Mouse (Mus musculus) megakaryocyte, embryonic 14.5 days (primary cell): ENCODE data around the gene Wbp2. TPM values are rescaled to one million over a fixed set of nuclear protein-coding genes. Genes with fewer than 3 reads are reported as not detected.
A peak's percentile ranks its signal among the peaks of the same experiment; 100 is the strongest.

ENCODE experiments used
- H3K27me3 ChIP-seq: replicated peaks from 2 replicates; pipeline ENCODE3; 2012; ENCODE audit warnings: inconsistent platforms
- H3K36me3 ChIP-seq: replicated peaks from 2 replicates; pipeline ENCODE3; 2012; ENCODE audit warnings: low read length, inconsistent platforms, mixed read lengths
- H3K4me1 ChIP-seq: 2 replicates; pipeline ENCODE4 v1.6.1; 2012; ENCODE audit warnings: inconsistent platforms
- H3K4me3 ChIP-seq: replicated peaks from 2 replicates; pipeline ENCODE3; 2012; ENCODE audit warnings: moderate library complexity, mild to moderate bottlenecking, inconsistent platforms
- H3K9me3 ChIP-seq: 2 replicates; pipeline ENCODE4 v1.6.1; 2012; ENCODE audit warnings: inconsistent platforms
- FLI1 ChIP-seq: IDR thresholded peaks from 2 replicates; pipeline ENCODE4 v1.6.1; 2012; ENCODE audit warnings: low read length, inconsistent platforms, mixed read lengths
- GATA1 ChIP-seq: IDR thresholded peaks from 3 replicates; pipeline ENCODE4 v1.6.1; 2012; ENCODE audit warnings: mixed read lengths, low read length, inconsistent platforms, borderline replicate concordance
- polyA plus RNA-seq: library from polyadenylated mRNA; stranded (reverse); fragments of >175 nt; gene quantifications from 2 replicates; pipeline ENCODE4 v1.2.3, GENCODE M21; 2012; ENCODE audit warnings: low replicate concordance; ENCODE audit not compliant: insufficient read depth

The Wbp2 gene
- polyA plus RNA-seq, 1 experiment = 842 TPM

DNA sequence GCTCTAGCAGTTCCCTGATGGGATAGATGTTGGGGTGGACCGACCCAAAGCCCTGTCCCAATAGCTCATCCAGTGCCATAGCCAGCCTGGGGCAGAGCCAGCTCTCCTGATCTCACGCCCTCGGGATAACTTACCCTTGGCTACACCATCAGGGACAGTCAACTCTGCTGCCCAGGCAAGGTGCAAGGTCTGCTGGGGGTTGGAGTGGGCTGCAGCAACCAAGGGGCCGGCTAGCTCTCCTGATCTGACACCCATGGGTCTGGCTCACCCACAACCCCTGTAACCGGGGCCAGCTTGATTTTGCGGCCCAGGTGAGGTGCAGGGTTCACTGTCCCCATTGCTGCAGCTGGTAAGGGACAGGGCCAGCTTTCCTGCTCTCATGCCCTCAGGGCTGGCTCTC is 4.8 kb upstream of the Wbp2 start:
- H3K36me3 ChIP-seq = peaks cover 11% of the 10 kb centered on the region
- H3K27me3 ChIP-seq = no peaks in the 10 kb centered on the region
- H3K4me1 ChIP-seq = peaks cover 76% of the 10 kb centered on the region
- TF ChIP-seq GATA1 = no peak
- TF ChIP-seq FLI1 = no peak
- H3K9me3 ChIP-seq = peaks cover under 1% of the 10 kb centered on the region; the same call in 1 of the 2 replicates
- H3K4me3 ChIP-seq = peak overlapping the region; percentile 2

DNA sequence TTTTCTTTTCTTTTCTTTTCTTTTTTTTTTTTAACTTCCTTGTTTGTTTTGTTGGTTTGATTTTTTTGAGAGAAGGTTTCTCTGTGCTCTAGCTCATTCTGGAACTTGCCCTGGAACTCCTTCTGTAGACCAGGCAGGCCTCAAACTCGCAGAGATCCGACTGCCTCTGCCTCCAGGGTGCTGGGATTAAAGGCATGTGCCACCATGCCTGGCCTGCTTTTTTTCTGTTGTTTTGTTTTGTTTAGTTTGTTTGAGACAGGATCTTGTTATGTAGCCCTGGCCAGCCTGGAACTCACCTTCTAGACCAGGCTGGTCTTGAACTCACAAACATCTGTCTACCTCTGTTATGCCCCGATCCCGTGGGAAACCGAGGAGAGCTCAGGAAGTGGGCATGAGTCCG is 2.8 kb upstream of the Wbp2 start:
- H3K4me3 ChIP-seq = no peak overlapping the region
- H3K9me3 ChIP-seq = no peaks in the 10 kb centered on the region
- peaks cover 25% of the 10 kb centered on the region for H3K36me3 ChIP-seq
- peaks cover 77% of the 10 kb centered on the region for H3K4me1 ChIP-seq
- TF ChIP-seq GATA1 (no peak), FLI1 (no peak)
- H3K27me3 ChIP-seq = no peaks in the 10 kb centered on the region

DNA sequence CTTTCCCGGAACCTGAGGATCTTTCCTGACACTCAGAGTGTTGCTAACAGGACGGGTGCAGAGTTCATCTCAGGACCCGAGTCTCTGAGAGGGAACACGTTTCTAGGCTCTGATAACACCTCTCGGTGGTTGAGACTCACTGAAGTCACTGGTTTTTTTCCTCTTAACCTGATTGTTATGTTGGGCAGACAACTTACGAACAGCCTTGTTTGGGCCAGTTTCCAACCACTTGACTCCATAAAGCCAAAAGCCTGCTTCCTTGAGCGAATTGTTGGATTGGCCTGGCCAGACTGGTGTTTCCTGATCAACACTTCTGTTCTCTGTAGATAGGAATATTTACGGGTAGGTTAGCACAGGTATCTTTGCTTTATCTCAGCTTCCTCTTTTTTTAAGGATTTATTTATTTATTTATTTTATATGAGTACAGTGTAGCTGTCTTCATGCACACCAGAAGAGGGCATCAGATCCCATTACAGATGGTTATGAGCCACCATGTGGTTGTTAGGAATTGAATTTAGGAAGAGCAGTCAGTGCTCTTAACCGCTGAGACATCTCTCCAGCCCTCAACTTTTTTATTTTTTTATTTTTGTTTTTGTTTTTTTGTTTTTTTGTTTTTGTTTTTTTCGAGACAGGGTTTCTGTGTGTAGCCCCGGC is 2.1 kb upstream of the Wbp2 start:
- no peaks in the 10 kb centered on the region for H3K9me3 ChIP-seq
- peaks cover 78% of the 10 kb centered on the region for H3K4me1 ChIP-seq
- peak overlapping the region; percentile 80 for H3K4me3 ChIP-seq
- H3K27me3 ChIP-seq = no peaks in the 10 kb centered on the region
- no peak for TF ChIP-seq GATA1
- TF ChIP-seq FLI1 = no peak
- peaks cover 32% of the 10 kb centered on the region for H3K36me3 ChIP-seq

DNA sequence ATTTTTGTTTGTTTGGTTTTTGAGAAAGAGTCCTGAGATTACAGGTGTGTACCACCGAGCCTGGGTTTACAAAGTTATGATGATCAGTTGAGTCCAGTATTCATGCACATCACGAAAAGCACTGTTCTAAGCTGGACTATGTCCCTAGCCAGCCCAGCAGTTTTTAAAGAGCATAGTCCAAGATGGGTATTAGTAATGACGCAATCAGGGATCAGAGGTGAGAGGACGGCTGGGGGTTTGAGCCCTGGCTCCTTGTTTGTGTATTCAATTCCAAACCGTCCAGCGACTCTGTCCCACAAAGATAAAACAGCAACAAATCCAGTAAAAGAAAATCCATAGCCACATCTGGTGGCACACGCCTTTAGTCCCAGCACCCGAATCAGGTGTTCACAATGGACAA is 1.4 kb upstream of the Wbp2 start:
- Histone ChIP-seq H3K9me3 (no peaks in the 10 kb centered on the region), H3K4me1 (peaks cover 78% of the 10 kb centered on the region), H3K4me3 (peak overlapping the region; percentile 96), H3K27me3 (no peaks in the 10 kb centered on the region), H3K36me3 (peaks cover 39% of the 10 kb centered on the region)
- TF ChIP-seq GATA1 (no peak), FLI1 (no peak)

DNA sequence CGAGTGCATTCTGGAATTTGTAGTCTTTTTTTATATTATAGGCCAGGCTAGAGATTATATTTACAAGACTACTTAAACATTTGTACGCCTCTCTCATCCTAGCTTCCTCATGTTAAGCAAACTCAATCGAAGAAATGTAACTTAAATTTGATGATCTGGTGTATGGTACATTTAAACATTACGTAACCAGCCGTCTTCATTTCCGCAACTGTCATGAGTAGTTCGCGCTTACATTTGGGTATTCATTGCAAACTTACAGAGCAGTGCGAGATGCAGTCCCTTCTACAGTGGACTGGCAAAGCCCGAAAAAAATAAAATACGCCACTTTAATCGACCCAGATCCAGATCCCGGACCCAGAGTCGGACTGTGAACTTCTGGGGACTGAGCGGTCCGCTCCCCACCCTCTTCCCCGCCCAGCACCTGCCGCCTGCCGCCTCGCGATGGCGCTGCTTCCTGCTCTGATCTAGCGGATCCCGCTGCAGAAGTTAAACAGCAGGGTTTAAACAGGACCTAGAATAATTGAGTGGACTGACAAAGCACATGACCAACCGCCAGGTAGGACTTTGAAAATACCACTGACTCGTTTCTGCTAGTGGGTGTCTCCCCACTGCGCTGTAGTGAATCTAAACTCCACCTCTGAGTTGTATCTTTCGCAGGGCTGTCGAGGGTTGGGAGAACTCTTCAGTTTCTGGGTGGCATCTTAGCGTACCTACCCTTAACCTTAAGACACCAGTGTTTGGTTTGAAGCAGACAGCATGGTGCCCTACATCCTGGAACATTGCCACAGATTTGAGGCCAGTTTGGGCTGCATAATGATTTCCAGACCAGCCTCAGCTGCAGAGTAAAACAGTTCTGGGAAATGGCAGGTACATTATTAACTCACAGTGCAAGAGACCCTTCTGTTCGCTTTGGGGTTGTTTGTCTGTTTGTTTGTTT is 667 bp upstream of the Wbp2 start:
- Histone ChIP-seq H3K27me3 (no peaks in the 10 kb centered on the region), H3K4me1 (peaks cover 76% of the 10 kb centered on the region), H3K4me3 (peak overlapping the region; percentile 96), H3K36me3 (peaks cover 45% of the 10 kb centered on the region), H3K9me3 (no peaks in the 10 kb centered on the region)
- TF ChIP-seq FLI1 (no peak), GATA1 (no peak)

DNA sequence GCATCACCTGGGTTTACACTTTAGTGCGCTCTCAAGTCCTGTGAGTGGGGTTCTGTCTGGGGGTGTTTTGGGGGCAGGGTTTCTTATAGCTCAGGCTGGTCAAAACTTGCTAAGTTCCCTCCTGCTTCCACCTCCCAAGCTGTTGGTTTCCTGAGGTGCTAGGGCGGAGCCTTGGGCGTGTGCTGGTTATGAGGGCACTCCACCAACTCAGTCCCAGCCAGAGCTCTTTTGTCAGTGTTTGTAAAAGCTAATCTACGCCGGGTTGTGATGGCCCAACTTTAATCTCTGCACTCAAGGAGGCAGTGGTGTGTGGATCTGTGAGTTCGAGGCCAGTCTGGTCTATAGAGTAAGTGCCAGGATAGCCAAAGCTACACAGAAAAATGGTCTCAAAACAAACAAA is 2.6 kb downstream of the Wbp2 start:
- Histone ChIP-seq H3K27me3 (no peaks in the 10 kb centered on the region), H3K4me1 (peaks cover 83% of the 10 kb centered on the region), H3K9me3 (no peaks in the 10 kb centered on the region), H3K36me3 (peaks cover 68% of the 10 kb centered on the region), H3K4me3 (peak overlapping the region; percentile 21)
- no peak for TF ChIP-seq FLI1
- TF ChIP-seq GATA1 = no peak

DNA sequence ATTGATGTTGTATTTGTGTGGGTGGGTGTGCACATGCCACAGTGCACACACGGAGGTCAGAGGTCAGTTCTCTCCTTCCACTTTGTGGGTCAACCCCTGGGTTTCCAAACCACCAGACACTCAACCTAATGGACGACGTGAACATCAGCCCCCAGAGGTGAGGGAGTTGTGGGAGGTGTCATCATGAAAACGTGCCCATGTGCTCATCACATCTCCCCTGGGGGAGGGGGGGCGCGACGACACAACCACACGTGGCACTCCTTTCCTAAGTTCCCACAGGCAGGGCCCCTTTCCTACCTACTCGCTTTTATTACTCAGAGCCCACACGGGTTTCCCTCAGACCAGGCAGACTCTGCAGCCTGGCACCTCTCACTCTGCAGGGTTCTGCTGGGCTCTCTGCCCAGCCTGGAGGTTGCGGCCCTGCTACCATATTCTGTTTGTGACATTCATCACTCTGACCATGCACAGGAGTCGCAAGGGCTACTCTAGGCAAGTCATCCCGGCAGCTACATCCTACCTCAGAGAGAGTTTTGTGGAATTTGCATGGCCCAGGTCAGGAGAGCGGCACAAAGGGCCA is 3.6 kb downstream of the Wbp2 start:
- no peak for TF ChIP-seq FLI1
- TF ChIP-seq GATA1 = no peak
- Histone ChIP-seq H3K27me3 (no peaks in the 10 kb centered on the region), H3K36me3 (peaks cover 76% of the 10 kb centered on the region), H3K4me3 (no peak overlapping the region), H3K4me1 (peaks cover 84% of the 10 kb centered on the region), H3K9me3 (no peaks in the 10 kb centered on the region)

DNA sequence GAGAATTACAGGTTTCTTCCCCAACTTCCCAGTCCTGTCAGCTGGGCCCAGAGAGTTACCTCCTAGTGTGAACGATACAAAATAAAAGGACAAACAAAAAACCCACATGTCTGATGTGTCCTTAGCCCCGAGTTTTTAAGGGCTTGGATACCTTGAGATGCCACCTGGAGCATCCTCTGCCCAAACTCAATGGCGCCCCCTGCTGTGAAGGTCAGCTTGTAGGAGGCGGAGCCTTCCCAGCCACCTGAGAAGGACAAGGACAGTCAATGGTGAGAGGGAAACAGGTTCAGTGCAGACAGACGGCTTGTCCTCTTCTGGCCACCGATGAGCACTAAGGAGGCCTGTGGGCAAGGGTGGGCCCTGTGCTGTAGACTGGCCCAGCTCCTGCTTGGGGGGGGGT is 5.7 kb downstream of the Wbp2 start:
- TF ChIP-seq GATA1 (no peak), FLI1 (no peak)
- Histone ChIP-seq H3K27me3 (no peaks in the 10 kb centered on the region), H3K9me3 (no peaks in the 10 kb centered on the region), H3K4me1 (peaks cover 98% of the 10 kb centered on the region), H3K36me3 (peaks cover 83% of the 10 kb centered on the region), H3K4me3 (peak overlapping the region; percentile 10)

DNA sequence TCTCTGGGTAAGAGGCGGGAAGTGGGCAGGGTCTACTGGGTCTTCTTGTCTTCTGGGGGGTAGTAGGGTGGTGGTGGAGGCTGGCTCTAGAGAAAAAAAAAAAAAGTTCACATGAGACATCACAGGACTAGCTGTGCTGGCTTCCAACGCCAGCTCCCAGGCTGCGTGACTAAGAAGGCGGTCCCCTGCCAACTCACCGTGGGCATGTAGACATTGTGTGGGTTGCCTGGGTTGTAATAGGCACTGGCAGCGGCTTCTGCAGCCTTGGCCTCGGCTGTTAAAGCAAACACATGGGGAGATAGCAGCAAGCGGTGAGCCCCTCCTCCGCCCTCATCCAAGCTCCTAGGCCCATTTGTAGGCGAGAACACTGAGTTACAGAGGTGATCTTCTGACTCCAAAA is 7.3 kb downstream of the Wbp2 start:
- H3K4me3 ChIP-seq = peak overlapping the region; percentile 44
- H3K4me1 ChIP-seq = peaks cover 98% of the 10 kb centered on the region
- no peaks in the 10 kb centered on the region for H3K9me3 ChIP-seq
- TF ChIP-seq FLI1 = no peak
- TF ChIP-seq GATA1 = no peak
- H3K36me3 ChIP-seq = peaks cover 81% of the 10 kb centered on the region
- H3K27me3 ChIP-seq = no peaks in the 10 kb centered on the region
